Mouse (Mus musculus) spleen, embryonic (tissue): Measurements from ENCODE around the gene Gpalpp1.

Experiments
- CTCF ChIA-PET: fragments of 350-600 bp; sonication (Branson Sonifier 250); formaldehyde crosslinking; loops from one replicate; lab custom pipeline; 2022; lab: Charles Lee

Gpalpp1 gene

DNA sequence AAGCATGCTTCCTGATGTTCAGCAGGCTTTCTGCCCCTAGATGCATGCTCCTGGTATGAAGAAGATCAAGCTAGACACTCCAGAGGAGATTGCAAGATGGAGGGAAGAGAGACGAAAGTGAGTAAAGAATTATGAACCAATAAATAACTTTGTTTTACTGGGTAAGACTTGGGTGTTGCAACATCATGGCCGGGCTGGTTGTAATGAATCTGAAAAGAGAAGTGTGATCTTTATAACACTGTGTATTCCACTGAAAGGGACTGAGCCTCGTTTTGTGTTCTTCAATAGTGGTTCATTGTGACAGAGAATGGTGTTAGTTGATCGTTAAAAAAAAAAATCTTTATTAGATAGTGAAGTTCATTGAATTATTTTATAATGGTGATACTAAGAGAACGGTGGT lies 5.2 kb upstream of the Gpalpp1 start:
- CTCF ChIA-PET, result no interaction called here

DNA sequence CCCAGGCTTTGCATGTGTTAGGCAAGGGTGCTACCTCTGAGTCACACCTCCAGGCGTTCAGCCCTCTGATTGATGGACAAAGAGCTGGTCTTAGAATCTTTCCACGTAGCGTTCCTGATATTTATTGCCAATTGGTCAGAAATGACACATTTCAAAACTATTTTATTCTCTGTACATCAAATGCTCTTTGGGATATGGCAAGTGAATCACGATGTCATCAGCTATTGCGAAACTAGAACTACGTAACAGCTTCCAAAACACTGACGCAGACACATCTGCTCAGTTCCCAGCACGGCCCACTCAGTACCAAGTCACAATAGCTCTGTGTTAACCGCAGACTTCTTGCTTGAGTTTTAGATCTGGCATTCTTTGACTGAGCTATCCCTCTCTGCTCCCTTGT lies 11.0 kb downstream of the Gpalpp1 start:
- CTCF ChIA-PET, result no interaction called here

GRCm38 (mm10) chr14:76097815-76098214 lies 12.7 kb downstream of the Gpalpp1 start:
- CTCF ChIA-PET, result no interaction called here

- CTCF ChIA-PET, result no interaction called here
These were observed 13.3 kb downstream of the Gpalpp1 start for GRCm38 (mm10) chr14:76097244-76097643.

- CTCF ChIA-PET, result no interaction called here
These were observed 26.4 kb downstream of the Gpalpp1 start for GRCm38 (mm10) chr14:76084188-76084587.

DNA sequence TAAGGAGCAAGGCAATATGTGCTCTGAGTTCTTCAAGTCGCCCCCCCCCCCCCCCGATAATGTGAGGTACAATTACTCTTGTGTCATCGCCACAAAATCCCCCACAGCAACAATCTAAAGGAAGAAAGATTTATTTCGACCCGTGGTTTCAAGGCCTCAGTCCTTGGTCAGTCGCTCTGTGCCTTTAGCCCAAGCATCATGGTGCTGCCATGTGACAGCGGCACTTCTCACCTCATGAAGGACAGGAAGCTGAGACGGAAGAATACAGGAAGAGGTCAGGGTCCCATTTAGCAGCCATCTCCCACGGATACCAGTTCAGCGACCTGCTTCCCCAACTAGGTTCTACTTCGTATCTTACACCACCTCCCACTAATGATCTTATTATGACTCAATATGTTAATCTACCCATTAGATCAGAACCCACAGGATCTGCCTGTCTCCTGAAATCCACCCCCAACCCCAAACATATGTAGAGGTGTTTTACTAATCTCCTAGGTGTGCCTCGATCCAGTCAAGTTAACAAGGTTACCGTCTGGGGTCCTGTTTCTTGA lies 28.4 kb downstream of the Gpalpp1 start:
- CTCF ChIA-PET, result no interaction called here

DNA sequence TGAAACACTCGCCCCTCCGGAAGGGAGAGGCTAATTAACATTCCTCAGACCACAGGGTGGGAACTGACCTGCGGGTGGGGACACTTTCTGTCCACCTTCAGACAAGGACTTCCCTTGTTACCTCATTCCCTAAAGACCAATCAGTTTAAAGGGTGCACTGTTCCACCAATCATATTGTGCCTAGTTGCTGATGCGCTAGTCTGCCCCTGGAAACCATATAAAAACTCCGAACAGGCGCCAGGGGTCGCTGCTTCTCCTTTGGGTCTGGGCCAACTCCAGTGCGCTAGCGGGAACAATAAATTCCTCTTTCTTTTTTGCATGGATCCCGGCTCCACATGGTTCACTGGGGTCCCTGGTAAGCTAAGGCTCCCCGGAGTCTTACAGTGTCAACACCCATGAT lies 29.1 kb downstream of the Gpalpp1 start:
- CTCF ChIA-PET, result no interaction called here

DNA sequence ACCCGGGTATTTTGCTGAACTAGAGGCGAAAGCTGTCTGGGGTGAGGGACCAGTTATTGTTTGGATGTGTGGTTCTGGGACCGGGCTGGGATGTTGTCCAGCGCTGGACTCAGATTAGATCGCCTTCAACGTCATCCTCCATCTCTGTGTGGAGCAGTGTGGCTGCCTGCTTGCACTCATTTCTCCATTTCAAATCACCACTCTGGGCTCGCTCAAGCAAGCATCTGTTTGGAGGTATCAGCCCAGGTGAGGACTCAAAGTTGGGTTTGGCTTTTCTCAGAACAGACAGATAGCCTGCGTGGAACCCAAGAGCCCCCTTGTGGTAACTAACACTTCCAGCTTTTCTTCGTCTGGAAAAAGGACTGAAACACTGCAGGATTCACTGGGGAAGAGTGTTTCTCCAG lies 33.5 kb downstream of the Gpalpp1 start:
- CTCF ChIA-PET, result no interaction called here

GRCm38 (mm10) chr14:76076602-76077001 lies 34.0 kb downstream of the Gpalpp1 start:
- CTCF ChIA-PET, result no interaction called here

DNA sequence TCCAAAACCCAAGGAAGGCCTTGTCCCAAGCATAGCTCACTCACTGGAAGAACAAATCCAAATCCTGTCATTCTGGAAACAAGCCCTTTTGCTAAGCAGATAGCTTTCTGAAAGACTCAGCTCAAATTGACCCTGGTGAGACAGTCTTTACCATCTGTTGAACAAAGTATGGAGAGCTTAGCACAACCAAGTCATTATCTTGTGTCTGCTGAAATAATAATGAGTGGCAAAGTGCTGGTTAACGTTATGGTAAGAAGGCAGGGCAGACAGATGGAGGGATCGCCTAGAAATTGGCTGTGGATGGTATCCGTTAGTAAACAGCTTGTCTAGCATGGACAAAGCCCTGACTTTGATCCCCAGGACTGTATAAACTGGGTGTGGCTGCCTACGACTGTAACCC lies 34.8 kb downstream of the Gpalpp1 start:
- CTCF ChIA-PET, result no interaction called here

- CTCF ChIA-PET, result no interaction called here
These were observed 36.4 kb downstream of the Gpalpp1 start for GRCm38 (mm10) chr14:76074206-76074605.

DNA sequence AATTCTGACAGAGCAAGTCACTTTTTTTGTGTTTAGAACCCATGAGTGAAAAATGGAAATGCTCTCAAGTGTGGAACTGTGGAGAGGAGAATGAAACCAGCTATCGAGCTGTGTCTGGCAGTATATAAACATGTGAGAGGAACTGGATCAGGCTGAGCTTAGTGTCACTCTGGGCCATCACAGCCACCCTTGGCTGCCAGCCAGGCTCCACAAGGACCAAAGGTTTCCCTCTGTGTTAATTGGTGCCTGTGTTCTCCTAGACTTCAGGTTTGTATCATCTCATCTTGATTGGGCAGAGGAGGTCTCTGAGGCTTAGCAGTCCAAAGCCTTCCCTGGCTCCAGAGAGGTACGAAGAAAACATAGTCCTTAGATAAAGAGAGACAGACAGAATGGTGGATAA lies 37.9 kb downstream of the Gpalpp1 start:
- CTCF ChIA-PET, result no interaction called here

GRCm38 (mm10) chr14:76069296-76069695 lies 41.3 kb downstream of the Gpalpp1 start:
- CTCF ChIA-PET, result no interaction called here

GRCm38 (mm10) chr14:76068296-76068695 lies 42.3 kb downstream of the Gpalpp1 start:
- CTCF ChIA-PET, result no interaction called here

DNA sequence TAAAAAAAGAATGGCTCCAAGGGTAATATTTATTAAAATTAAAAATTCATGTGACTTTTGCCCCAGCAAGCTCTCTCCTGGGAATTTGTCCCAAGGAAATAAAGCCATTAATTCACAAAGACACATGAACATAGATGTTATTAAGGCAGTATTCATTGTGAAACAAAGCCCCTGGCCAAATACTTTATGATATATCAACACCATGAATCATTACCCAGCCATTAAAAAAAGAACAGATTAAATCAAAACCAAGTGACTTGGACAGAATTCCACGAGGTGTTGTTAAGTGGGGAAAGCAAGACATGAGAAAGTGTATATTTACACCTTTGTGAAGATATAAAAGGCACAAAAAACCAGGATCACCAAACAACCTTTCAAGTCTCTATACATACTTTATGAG lies 43.3 kb downstream of the Gpalpp1 start:
- CTCF ChIA-PET, result no interaction called here

DNA sequence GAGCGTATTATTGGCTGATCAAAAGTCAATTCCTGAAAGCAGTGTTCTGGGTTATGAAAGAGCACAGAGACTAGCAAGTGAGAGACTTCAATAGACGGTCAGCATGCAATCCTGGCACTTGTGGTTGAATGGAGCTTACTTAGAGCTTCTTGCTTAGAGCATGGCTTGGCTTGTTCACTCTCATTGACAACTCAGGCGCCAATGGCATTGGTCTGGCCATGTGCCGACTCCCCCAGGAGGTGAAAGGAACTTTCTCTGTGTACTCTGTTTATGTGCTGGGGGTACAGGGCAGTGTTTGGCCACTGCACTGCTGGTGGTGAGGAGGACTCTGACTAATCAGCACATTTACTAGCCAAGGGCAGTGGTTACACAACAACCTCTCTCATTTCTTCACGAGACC lies 51.1 kb downstream of the Gpalpp1 start:
- CTCF ChIA-PET, result no interaction called here

DNA sequence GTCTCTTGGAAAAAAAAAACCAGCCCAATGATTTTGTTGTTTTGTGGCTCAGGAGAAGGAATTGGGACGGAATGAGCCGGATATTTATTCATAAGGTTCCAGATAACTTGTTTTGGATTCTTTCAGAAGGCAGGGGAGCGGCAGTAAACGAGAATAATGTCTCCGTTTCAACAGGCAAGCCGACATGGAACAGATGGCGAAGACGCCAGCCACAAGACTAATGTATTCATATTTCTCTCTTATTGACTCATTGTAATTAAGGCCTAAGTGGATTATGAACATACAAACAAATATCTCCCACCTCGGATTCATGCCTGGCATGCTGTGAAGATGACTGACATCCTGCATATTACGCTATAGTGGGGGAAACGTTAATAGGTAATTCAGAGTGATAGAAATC lies 56.8 kb downstream of the Gpalpp1 start:
- CTCF ChIA-PET, result no interaction called here

DNA sequence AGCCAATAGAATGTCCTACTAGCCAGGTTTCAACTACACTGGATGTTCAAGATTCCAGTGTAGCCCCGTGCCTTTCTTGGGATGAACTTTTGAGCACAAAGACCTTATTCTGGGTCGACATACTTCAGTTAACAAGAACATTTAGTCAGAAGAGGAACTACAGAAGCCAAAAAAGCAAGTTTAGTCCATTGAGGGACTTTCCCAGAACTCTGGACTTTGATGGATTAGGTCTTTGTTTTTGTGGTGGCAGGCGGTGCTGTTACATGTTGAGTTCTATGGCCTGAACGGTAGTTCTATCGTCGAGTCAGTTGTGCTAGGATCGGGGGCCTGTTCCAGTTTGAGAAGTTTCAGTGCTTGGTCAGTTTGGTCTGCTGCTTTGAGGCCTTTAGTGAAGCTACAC lies 58.6 kb downstream of the Gpalpp1 start:
- CTCF ChIA-PET, result no interaction called here

DNA sequence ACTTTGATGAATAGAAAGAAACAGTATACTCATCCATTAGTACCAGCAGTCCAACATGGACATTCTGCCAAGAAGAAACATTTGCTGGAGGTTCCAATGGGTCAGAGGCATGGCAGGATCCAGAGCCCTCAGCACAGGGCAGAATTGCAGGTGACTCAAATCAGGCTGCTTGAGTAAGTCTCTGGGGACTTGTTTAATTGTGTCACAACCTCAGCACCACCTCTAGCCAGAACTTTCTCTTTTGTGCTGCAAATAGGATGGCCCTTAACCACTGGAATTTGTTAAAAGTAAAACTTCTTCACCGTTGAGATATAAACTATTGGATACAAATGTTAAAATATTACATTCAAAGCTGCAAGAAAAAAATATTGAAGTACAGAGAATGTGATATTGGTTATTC lies 64.8 kb downstream of the Gpalpp1 start:
- CTCF ChIA-PET, result no interaction called here

- CTCF ChIA-PET, result no interaction called here
These were observed 66.4 kb downstream of the Gpalpp1 start for GRCm38 (mm10) chr14:76044164-76044557.

DNA sequence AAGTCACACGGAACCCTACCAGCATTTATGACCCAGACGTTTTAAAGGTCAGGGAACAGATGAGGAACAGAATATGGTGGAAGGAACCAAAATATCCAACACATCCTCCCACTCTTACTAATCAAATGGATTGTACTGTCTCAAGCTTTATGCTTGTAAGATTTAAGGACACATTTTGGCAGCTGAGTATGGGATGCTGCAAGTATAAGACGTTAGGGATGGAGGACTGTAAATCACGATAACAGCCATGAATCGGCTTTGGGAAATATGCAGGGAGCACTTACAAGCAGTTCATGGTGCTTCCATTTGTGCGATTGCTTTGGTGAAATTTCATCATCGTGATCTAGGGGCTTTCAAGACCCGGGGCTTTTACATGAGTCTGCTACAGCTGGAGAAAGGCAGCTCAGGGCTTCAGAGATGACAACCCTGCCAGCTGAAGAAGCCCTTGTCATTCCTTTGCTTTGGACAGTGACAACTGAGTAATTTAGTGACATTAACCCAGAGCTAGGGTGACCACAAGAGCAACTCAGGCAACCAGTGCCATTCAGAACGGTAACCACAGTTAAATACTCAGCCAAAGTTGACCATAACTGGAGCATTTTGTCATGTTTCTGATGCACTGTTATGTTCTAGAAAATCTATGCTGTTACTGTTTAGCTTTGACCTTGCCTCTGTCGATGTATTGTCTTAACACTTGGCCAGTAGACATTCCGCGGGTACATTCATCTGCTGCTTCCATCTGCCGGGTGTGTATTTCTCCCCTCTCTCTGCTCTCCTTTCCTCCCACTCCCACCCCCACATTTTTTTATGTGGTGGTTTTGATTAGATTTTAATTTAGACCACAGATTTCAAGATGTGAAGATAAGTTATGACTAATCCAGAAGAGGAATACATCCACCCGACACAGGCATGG lies 67.1 kb downstream of the Gpalpp1 start:
- CTCF ChIA-PET, result no interaction called here
